Mouse (Mus musculus) spleen, adult 2 months (tissue): Measurements from ENCODE around the gene Ets1. TPM values are rescaled to one million over a fixed set of nuclear protein-coding genes. Genes with fewer than 3 reads are reported as not detected.

Experiments used
- DNase-seq, 2 experiments: peaks; one replicate each; pipeline versions ENCODE4 v3.0.0 to v3.0.0-alpha.2; 2012 to 2021; ENCODE audit warnings: low spot score in 2 of 2, low read depth in 1 of 2
- H3K27ac ChIP-seq: fragments of 200-500 bp; 2 replicates; pipeline ENCODE4 v1.5.1; 2012; ENCODE audit warnings: low read length, inconsistent platforms; ENCODE audit not compliant: insufficient read depth
- H3K27me3 ChIP-seq: fragments of 200-500 bp; 2 replicates; pipeline ENCODE4 v1.6.1; 2012; ENCODE audit warnings: mild to moderate bottlenecking, moderate library complexity, low read length, inconsistent platforms; ENCODE audit not compliant: control insufficient read depth, insufficient read depth
- H3K36me3 ChIP-seq: fragments of 200-500 bp; 2 replicates; pipeline ENCODE4 v1.6.1; 2012; ENCODE audit warnings: mild to moderate bottlenecking, low read length, inconsistent platforms; ENCODE audit not compliant: control insufficient read depth, insufficient read depth
- H3K4me1 ChIP-seq: fragments of 200-500 bp; 2 replicates; pipeline ENCODE4 v1.6.1; 2011; ENCODE audit warnings: inconsistent platforms; ENCODE audit not compliant: control insufficient read depth, insufficient read depth, insufficient read length
- H3K4me3 ChIP-seq: fragments of 200-500 bp; 2 replicates; pipeline ENCODE4 v1.5.1; 2011; ENCODE audit warnings: mild to moderate bottlenecking, inconsistent platforms; ENCODE audit not compliant: insufficient read depth, insufficient read length; ENCODE audit errors: extremely low read depth
- CTCF ChIP-seq: fragments of 200-500 bp; IDR thresholded peaks from 2 replicates; pipeline ENCODE4 v1.5.1; 2011; ENCODE audit warnings: mild to moderate bottlenecking, inconsistent platforms; ENCODE audit not compliant: insufficient read depth, insufficient read length, insufficient replicate concordance; ENCODE audit errors: extremely low read depth
- POLR2A ChIP-seq: fragments of 200-500 bp; IDR thresholded peaks from 2 replicates; pipeline ENCODE4 v1.6.1; 2011; ENCODE audit warnings: low read depth, low read length, inconsistent platforms
- WGBS: fragments of 180-500 bp; shearing (Covaris S2); methylation state at CpG from one replicate; pipeline ENCODE4 v1.1.7; 2018; 5-methylcytosine and 5-hydroxymethylcytosine counted together
- polyA plus RNA-seq: library from polyadenylated mRNA; depleted of rRNA; stranded (reverse); fragments of >200 nt; gene quantifications from 2 replicates; pipeline ENCODE4 v1.2.3, GENCODE M21; 2012

The Ets1 gene
- polyA plus RNA-seq, 1 experiment, result 115 TPM

GRCm38 (mm10) chr9:32678120-32678757 is 42.2 kb downstream of the Ets1 start:
- no peak for TF ChIP-seq CTCF
- no peak for TF ChIP-seq POLR2A
- Histone ChIP-seq H3K4me1 (peaks cover 16% of the 10 kb centered on the region), H3K27ac (peak overlapping the region; percentile 54), H3K36me3 (no peaks in the 10 kb centered on the region), H3K27me3 (no peaks in the 10 kb centered on the region), H3K4me3 (no peak overlapping the region)
- WGBS, result 87% methylated on average over 4 of the region's 4 CpGs
- DNase-seq, result no peak

DNA sequence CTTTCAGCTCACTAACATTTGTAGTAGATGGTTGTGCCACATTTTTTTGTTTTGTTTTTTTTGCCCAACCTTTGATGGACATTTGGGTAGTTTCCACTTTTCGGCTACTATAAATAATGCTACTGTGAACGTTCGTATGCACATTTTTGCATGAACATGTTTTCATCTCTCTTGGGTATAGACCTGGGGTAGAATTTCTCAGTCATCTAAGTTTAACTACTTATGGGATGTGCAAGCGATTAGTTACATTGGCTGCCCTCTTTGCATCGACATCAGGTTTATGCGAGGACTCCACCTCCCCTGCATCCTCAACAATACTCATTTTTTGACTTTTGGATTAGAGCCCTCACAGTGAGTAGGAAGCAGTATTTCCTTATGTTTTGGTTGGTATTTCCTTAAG is 43.5 kb downstream of the Ets1 start:
- peak in 1 of 2 experiments; percentile 67 for DNase-seq
- Histone ChIP-seq H3K4me1 (peaks cover 21% of the 10 kb centered on the region), H3K27me3 (no peaks in the 10 kb centered on the region), H3K36me3 (no peaks in the 10 kb centered on the region), H3K4me3 (no peak overlapping the region), H3K27ac (peak overlapping the region; percentile 47; the same call in 1 of the 2 replicates)
- 36% methylated on average over 6 of the region's 6 CpGs for WGBS
- TF ChIP-seq CTCF (no peak), POLR2A (no peak)

- Histone ChIP-seq H3K4me1 (peaks cover 27% of the 10 kb centered on the region), H3K4me3 (no peak overlapping the region), H3K27ac (no peak overlapping the region), H3K27me3 (no peaks in the 10 kb centered on the region), H3K36me3 (no peaks in the 10 kb centered on the region)
- TF ChIP-seq CTCF (no peak), POLR2A (no peak)
- 31% methylated on average over 2 of the region's 2 CpGs for WGBS
- DNase-seq, result no peak
These were observed 44.2 kb downstream of the Ets1 start for GRCm38 (mm10) chr9:32680201-32680600.

GRCm38 (mm10) chr9:32685793-32686558 is 50.0 kb downstream of the Ets1 start:
- TF ChIP-seq POLR2A (no peak), CTCF (no peak)
- Histone ChIP-seq H3K4me3 (no peak overlapping the region), H3K36me3 (no peaks in the 10 kb centered on the region; the same call in 1 of the 2 replicates), H3K27ac (peak overlapping the region; percentile 67), H3K4me1 (peaks cover 15% of the 10 kb centered on the region; the same call in 1 of the 2 replicates), H3K27me3 (no peaks in the 10 kb centered on the region)
- WGBS, result 38% methylated on average over 8 of the region's 8 CpGs
- peak in 1 of 2 experiments; percentile 48 for DNase-seq

GRCm38 (mm10) chr9:32688351-32688750 is 52.3 kb downstream of the Ets1 start:
- Histone ChIP-seq H3K27me3 (no peaks in the 10 kb centered on the region), H3K27ac (no peak overlapping the region), H3K4me1 (peaks cover 15% of the 10 kb centered on the region; the same call in 1 of the 2 replicates), H3K36me3 (no peaks in the 10 kb centered on the region; the same call in 1 of the 2 replicates), H3K4me3 (no peak overlapping the region)
- no peak for TF ChIP-seq POLR2A
- no peak for TF ChIP-seq CTCF
- no peak for DNase-seq
- 78% methylated on average over 2 of the region's 2 CpGs for WGBS

GRCm38 (mm10) chr9:32691151-32691925 is 55.3 kb downstream of the Ets1 start:
- Histone ChIP-seq H3K36me3 (no peaks in the 10 kb centered on the region; the same call in 1 of the 2 replicates), H3K27me3 (no peaks in the 10 kb centered on the region), H3K27ac (no peak overlapping the region), H3K4me1 (peaks cover 4% of the 10 kb centered on the region; the same call in 1 of the 2 replicates), H3K4me3 (no peak overlapping the region)
- no peak for DNase-seq
- 89% methylated on average over 12 of the region's 12 CpGs for WGBS
- no peak for TF ChIP-seq POLR2A
- TF ChIP-seq CTCF, result no peak
